Mouse (Mus musculus): ENCODE measurements around the gene Ank3. TPM values are rescaled to one million over a fixed set of nuclear protein-coding genes. Genes with fewer than 3 reads are reported as not detected.

The Ank3 gene
- total RNA-seq, 2 experiments from 2014 or later: 78.0 to 88.7 TPM

- DNase-seq (ENCODE audit: low spot score): no peak
Measured at GRCm38 (mm10) chr10:69405431-69405830, 6.9 kb downstream of the Ank3 start.

GRCm38 (mm10) chr10:69414888-69415287, 16.3 kb downstream of the Ank3 start:
- DNase-seq (ENCODE audit: low spot score): no peak

GRCm38 (mm10) chr10:69418716-69419115, 20.1 kb downstream of the Ank3 start:
- DNase-seq (ENCODE audit: low spot score): no peak

- no peak for DNase-seq (ENCODE audit: low spot score)
Measured at GRCm38 (mm10) chr10:69420306-69420705, 21.7 kb downstream of the Ank3 start.

- DNase-seq (ENCODE audit: low spot score): no peak
Measured at GRCm38 (mm10) chr10:69424051-69424450, 25.5 kb downstream of the Ank3 start.

GRCm38 (mm10) chr10:69430138-69430537, 31.6 kb downstream of the Ank3 start:
- DNase-seq (ENCODE audit: low spot score): no peak

- no peak for DNase-seq (ENCODE audit: low spot score)
Measured at GRCm38 (mm10) chr10:69431101-69431500, 32.5 kb downstream of the Ank3 start.

- DNase-seq (ENCODE audit: low spot score): no peak
Measured at GRCm38 (mm10) chr10:69435213-69435612, 36.6 kb downstream of the Ank3 start.

GRCm38 (mm10) chr10:69439449-69439848, 40.9 kb downstream of the Ank3 start:
- DNase-seq (ENCODE audit: low spot score): no peak

- no peak for DNase-seq (ENCODE audit: low spot score)
Measured at GRCm38 (mm10) chr10:69444546-69444945, 46.0 kb downstream of the Ank3 start.

- DNase-seq (ENCODE audit: low spot score): no peak
Measured at GRCm38 (mm10) chr10:69445951-69446350, 47.4 kb downstream of the Ank3 start.

- no peak for DNase-seq (ENCODE audit: low spot score)
Measured at GRCm38 (mm10) chr10:69446566-69446965, 48.0 kb downstream of the Ank3 start.

GRCm38 (mm10) chr10:69447308-69447707, 48.7 kb downstream of the Ank3 start:
- DNase-seq (ENCODE audit: low spot score): no peak

GRCm38 (mm10) chr10:69448174-69448573, 49.6 kb downstream of the Ank3 start:
- no peak for DNase-seq (ENCODE audit: low spot score)

- DNase-seq (ENCODE audit: low spot score): no peak
Measured at GRCm38 (mm10) chr10:69451006-69451405, 52.4 kb downstream of the Ank3 start.

GRCm38 (mm10) chr10:69452180-69452977, 53.8 kb downstream of the Ank3 start:
- peak; percentile 63 for DNase-seq (ENCODE audit: low spot score)

- DNase-seq (ENCODE audit: low spot score): no peak
Measured at GRCm38 (mm10) chr10:69453531-69453930, 55.0 kb downstream of the Ank3 start.

GRCm38 (mm10) chr10:69454480-69454879, 55.9 kb downstream of the Ank3 start:
- no peak for DNase-seq (ENCODE audit: low spot score)

- no peak for DNase-seq (ENCODE audit: low spot score)
Measured at GRCm38 (mm10) chr10:69464826-69465225, 66.3 kb downstream of the Ank3 start.

- DNase-seq (ENCODE audit: low spot score): no peak
Measured at GRCm38 (mm10) chr10:69465558-69466200, 67.1 kb downstream of the Ank3 start.

- DNase-seq (ENCODE audit: low spot score): no peak
Measured at GRCm38 (mm10) chr10:69466201-69466585, 67.6 kb downstream of the Ank3 start.

- DNase-seq (ENCODE audit: low spot score): peak; percentile 17
Measured at GRCm38 (mm10) chr10:69466586-69466985, 68.0 kb downstream of the Ank3 start.

- DNase-seq (ENCODE audit: low spot score): no peak
Measured at GRCm38 (mm10) chr10:69467182-69467581, 68.6 kb downstream of the Ank3 start.

Measured in gastrocnemius, adult 18-20 months (tissue).